Mouse (Mus musculus) liver, adult 2 months (tissue): Measurements from ENCODE around the gene Cd300ld3.

Experiments used
- CTCF ChIP-seq: fragments of 200-500 bp; IDR thresholded peaks from 2 replicates; pipeline ENCODE4 v1.5.1; 2011; ENCODE audit warnings: low read depth, low read length, control low read depth
- POLR2A ChIP-seq: fragments of 200-500 bp; IDR thresholded peaks from 2 replicates; pipeline ENCODE4 v1.6.1; 2011; ENCODE audit warnings: low read length, control low read depth; ENCODE audit not compliant: insufficient read depth; ENCODE audit errors: extremely low read depth

DNA sequence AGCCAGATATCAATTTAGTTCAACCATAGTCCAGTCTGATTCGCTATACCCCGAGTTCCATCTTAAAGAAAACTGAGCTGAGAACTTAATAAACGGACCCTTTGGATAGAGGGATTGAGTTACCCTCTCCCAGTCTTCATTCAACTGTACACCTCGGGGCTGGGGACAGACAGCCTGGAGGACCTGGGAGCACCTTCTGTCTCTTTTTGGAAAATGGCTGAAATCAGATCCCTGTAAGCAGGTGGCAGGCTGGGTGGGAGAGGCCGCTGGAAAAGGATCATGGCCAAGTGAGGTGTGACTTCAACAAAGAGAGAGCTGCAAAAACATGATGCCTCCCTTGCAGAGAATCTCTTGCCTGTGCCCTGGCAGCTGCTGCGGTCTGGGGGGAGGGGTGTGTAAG lies 34.0 kb upstream of the Cd300ld3 start:
- TF ChIP-seq POLR2A, result no peak
- TF ChIP-seq CTCF, result no peak
